Mouse (Mus musculus) lung, postnatal 0 days (tissue): ENCODE results near the gene Ubr3. TPM values are rescaled to one million over a fixed set of nuclear protein-coding genes. Genes with fewer than 3 reads are reported as not detected.

Source experiments
- ATAC-seq: fragments of 200-750 bp; cut with Nextera tagmentation; 2 replicates; pipeline ENCODE4 v1.8.0; 2017; ENCODE audit warnings: moderate library complexity
- DNase-seq: peaks from one replicate; pipeline ENCODE4 v3.0.0-alpha.2; 2016; ENCODE audit warnings: low spot score
- H3K27ac ChIP-seq: fragments of 300-500 bp; sonication (generic); 2 replicates; pipeline ENCODE4 v1.5.1; 2014; ENCODE audit warnings: antibody characterized with exemption, mild to moderate bottlenecking, low read length, mixed read lengths
- H3K27me3 ChIP-seq: fragments of 300-500 bp; sonication (generic); replicated peaks from 2 replicates; pipeline ENCODE4 v1.6.1; 2014; ENCODE audit warnings: low read length, mixed read lengths; ENCODE audit not compliant: insufficient read depth
- H3K36me3 ChIP-seq: fragments of 300-500 bp; sonication (generic); 2 replicates; pipeline ENCODE4 v1.6.1; 2014; ENCODE audit warnings: low read length, mixed read lengths; ENCODE audit not compliant: insufficient read depth
- H3K4me1 ChIP-seq: fragments of 300-500 bp; sonication (generic); 2 replicates; pipeline ENCODE4 v1.6.1; 2014; ENCODE audit warnings: antibody characterized with exemption, low read depth, low read length, mixed read lengths; ENCODE audit not compliant: insufficient read depth
- H3K4me2 ChIP-seq: fragments of 300-500 bp; sonication (generic); replicated peaks from 2 replicates; pipeline ENCODE4 v1.6.1; 2014; ENCODE audit warnings: low read depth, mild to moderate bottlenecking, low read length, moderate library complexity, mixed read lengths
- H3K4me3 ChIP-seq: fragments of 300-500 bp; sonication (generic); 2 replicates; pipeline ENCODE4 v1.5.1; 2014; ENCODE audit warnings: low read depth, low read length
- H3K9ac ChIP-seq: fragments of 300-500 bp; sonication (generic); replicated peaks from 2 replicates; pipeline ENCODE4 v1.6.1; 2014; ENCODE audit warnings: low read depth, mild to moderate bottlenecking
- H3K9me3 ChIP-seq: fragments of 300-500 bp; sonication (generic); 2 replicates; pipeline ENCODE4 v1.6.1; 2016; ENCODE audit warnings: low read length, mixed read lengths
- CTCF ChIP-seq: IDR thresholded peaks from 2 replicates; pipeline ENCODE4 v1.5.1; 2016; ENCODE audit warnings: antibody characterized with exemption, mild to moderate bottlenecking
- EP300 ChIP-seq: IDR thresholded peaks from 2 replicates; pipeline ENCODE4 v1.6.1; 2016; ENCODE audit warnings: antibody characterized with exemption, mild to moderate bottlenecking, control low read depth
- WGBS: fragments of 180-500 bp; shearing (Covaris S2); extraction: QIAGEN DNeasy Blood & Tissue Kit; methylation state at CpG from one replicate; pipeline ENCODE4 v1.1.7; 2014; 5-methylcytosine and 5-hydroxymethylcytosine counted together
- polyA plus RNA-seq: library from polyadenylated mRNA; unstranded; fragments of >200 nt; fragmentation: Nextera tagmentation; extraction: Ambion mirVana; gene quantifications from 2 replicates; pipeline ENCODE4 v1.2.1, GENCODE M21; 2015

The Ubr3 gene
- polyA plus RNA-seq, 1 experiment from 2014 or later = 10.4 TPM

- no peak overlapping the region for H3K4me2 ChIP-seq
- H3K36me3 ChIP-seq = peaks cover 8% of the 10 kb centered on the region
- no peak overlapping the region for H3K27ac ChIP-seq
- no peak overlapping the region for H3K4me3 ChIP-seq
- whole genome bisulfite sequencing = 91% methylated on average over 7 of the region's 7 CpGs
- no peak for ATAC-seq
- no peak for TF ChIP-seq EP300
- TF ChIP-seq CTCF = no peak
- no peaks in the 10 kb centered on the region for H3K9me3 ChIP-seq
- no peaks in the 10 kb centered on the region for H3K27me3 ChIP-seq
- no peaks in the 10 kb centered on the region for H3K4me1 ChIP-seq
- H3K9ac ChIP-seq = no peak overlapping the region
- DNase-seq = no peak
Observed at GRCm38 (mm10) chr2:69999097-69999770, 102.2 kb downstream of the Ubr3 start.

- WGBS = 90% methylated on average over 6 of the region's 6 CpGs
- Histone ChIP-seq H3K9ac (no peak overlapping the region), H3K27ac (no peak overlapping the region), H3K36me3 (peaks cover 11% of the 10 kb centered on the region), H3K4me1 (no peaks in the 10 kb centered on the region), H3K9me3 (no peaks in the 10 kb centered on the region), H3K4me3 (no peak overlapping the region), H3K27me3 (no peaks in the 10 kb centered on the region), H3K4me2 (no peak overlapping the region)
- ATAC-seq (no peak), DNase-seq (no peak)
- TF ChIP-seq CTCF = no peak
- no peak for TF ChIP-seq EP300
Observed at GRCm38 (mm10) chr2:70000316-70000715, 103.3 kb downstream of the Ubr3 start.

- no peak overlapping the region for H3K27ac ChIP-seq
- DNase-seq (no peak), ATAC-seq (no peak)
- no peaks in the 10 kb centered on the region for H3K27me3 ChIP-seq
- no peak overlapping the region for H3K4me3 ChIP-seq
- H3K4me2 ChIP-seq = no peak overlapping the region
- 88% methylated on average over 2 of the region's 2 CpGs for WGBS
- TF ChIP-seq EP300 (no peak), CTCF (no peak)
- peaks cover 18% of the 10 kb centered on the region for H3K36me3 ChIP-seq
- H3K9ac ChIP-seq = no peak overlapping the region
- H3K4me1 ChIP-seq = no peaks in the 10 kb centered on the region
- H3K9me3 ChIP-seq = no peaks in the 10 kb centered on the region
Observed at GRCm38 (mm10) chr2:70006492-70006891, 109.4 kb downstream of the Ubr3 start.

- Histone ChIP-seq H3K9me3 (no peaks in the 10 kb centered on the region), H3K4me2 (no peak overlapping the region), H3K27ac (peak overlapping the region; percentile 74), H3K9ac (no peak overlapping the region), H3K4me1 (peaks cover 4% of the 10 kb centered on the region; the same call in 1 of the 2 replicates), H3K4me3 (no peak overlapping the region), H3K36me3 (peaks cover 17% of the 10 kb centered on the region; the same call in 1 of the 2 replicates), H3K27me3 (no peaks in the 10 kb centered on the region)
- TF ChIP-seq EP300 (peak; percentile 80), CTCF (peak; percentile 29; the same call in 1 of the 2 replicates)
- DNase-seq (peak; percentile 94), ATAC-seq (peak; percentile 100)
- WGBS = 76% methylated on average over 8 of the region's 8 CpGs
Observed at GRCm38 (mm10) chr2:70012941-70013340, 115.9 kb downstream of the Ubr3 start.

GRCm38 (mm10) chr2:70018236-70018635 lies 121.2 kb downstream of the Ubr3 start:
- WGBS = 16% methylated on average over 6 of the region's 6 CpGs
- no peak overlapping the region for H3K4me2 ChIP-seq
- no peak for ATAC-seq

GRCm38 (mm10) chr2:70024454-70024853 lies 127.4 kb downstream of the Ubr3 start:
- Histone ChIP-seq H3K9ac (no peak overlapping the region), H3K9me3 (no peaks in the 10 kb centered on the region), H3K4me2 (no peak overlapping the region), H3K4me3 (no peak overlapping the region), H3K27ac (no peak overlapping the region), H3K36me3 (peaks cover 15% of the 10 kb centered on the region), H3K27me3 (no peaks in the 10 kb centered on the region), H3K4me1 (no peaks in the 10 kb centered on the region)
- no peak for DNase-seq
- no peak for ATAC-seq
- TF ChIP-seq CTCF (no peak), EP300 (no peak)
- 78% methylated on average over 2 of the region's 2 CpGs for WGBS

More at GRCm38 (mm10) chr2:70018236-70018635, 121.2 kb downstream of the Ubr3 start:
- DNase-seq = no peak
- Histone ChIP-seq H3K27me3 (no peaks in the 10 kb centered on the region), H3K4me3 (no peak overlapping the region), H3K9me3 (no peaks in the 10 kb centered on the region), H3K27ac (no peak overlapping the region), H3K9ac (no peak overlapping the region), H3K36me3 (peaks cover 22% of the 10 kb centered on the region; the same call in 1 of the 2 replicates), H3K4me1 (peaks cover 5% of the 10 kb centered on the region; the same call in 1 of the 2 replicates)
- TF ChIP-seq EP300 (no peak), CTCF (no peak)
